Mouse (Mus musculus): ENCODE measurements around the gene Afdn. TPM values are rescaled to one million over a fixed set of nuclear protein-coding genes. Genes with fewer than 3 reads are reported as not detected.
A peak's percentile ranks its signal among the peaks of the same experiment; 100 is the strongest.
"Not testable (repeated sequence)": the region's sequence is repeated elsewhere in the genome, so short reads cannot be mapped to it uniquely, and the experiment has no call there.

The Afdn gene
- polyA plus RNA-seq, 1 experiment from 2014 or later: 56.5 TPM

DNA sequence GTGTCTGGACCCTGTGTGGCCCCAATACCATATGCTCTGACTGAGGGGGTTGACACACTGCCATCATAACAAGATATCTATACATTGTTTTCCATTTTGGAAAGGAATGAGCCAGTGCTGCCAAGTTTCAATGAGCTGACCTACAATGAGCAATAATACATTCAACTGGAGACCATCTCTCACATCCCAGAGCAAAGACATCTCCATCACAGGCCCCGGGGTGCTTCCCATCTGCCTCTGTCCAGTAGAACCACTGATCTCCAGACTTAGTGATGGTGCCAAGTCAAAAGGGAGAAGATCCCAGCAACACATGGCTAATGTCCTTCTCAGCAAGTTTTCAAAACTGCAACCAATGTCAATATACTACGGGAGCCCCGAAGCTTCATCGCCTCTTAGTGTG, 177.4 kb downstream of the Afdn start:
- H3K9ac ChIP-seq: no peak overlapping the region
- H3K27me3 ChIP-seq: no peaks in the 10 kb centered on the region
- H3K9me3 ChIP-seq: no peaks in the 10 kb centered on the region
- 96% methylated on average over 4 of the region's 4 CpGs for WGBS
- peaks cover 6% of the 10 kb centered on the region; the same call in 1 of the 2 replicates for H3K4me1 ChIP-seq
- no peaks in the 10 kb centered on the region for H3K36me3 ChIP-seq
- no peak overlapping the region for H3K4me3 ChIP-seq
- H3K27ac ChIP-seq: no peak overlapping the region
- no peak for ATAC-seq (ENCODE audit: low FRiP score, low read depth)
- no peak overlapping the region for H3K4me2 ChIP-seq (replicated peaks)

DNA sequence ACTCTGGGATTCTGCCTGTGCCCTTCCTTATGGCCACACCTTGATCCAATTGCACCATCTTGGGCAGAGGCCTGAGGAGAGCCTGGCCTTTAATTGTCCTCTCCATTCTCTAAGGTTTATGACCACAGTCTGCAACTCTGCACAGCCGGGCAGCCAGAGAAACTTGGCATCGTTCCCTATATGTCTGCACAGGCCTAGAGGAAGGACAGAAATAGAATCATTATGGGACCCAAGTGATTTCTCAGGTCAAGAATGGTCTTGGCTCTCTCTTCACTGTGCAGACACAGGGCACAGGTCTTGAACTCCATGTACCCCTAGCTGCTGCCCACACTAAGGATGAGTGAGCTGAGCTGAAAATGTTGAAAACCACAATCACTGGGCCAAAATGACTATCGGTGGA, 178.3 kb downstream of the Afdn start:
- WGBS: 62% methylated on average over 3 of the region's 3 CpGs
- H3K4me1 ChIP-seq: peaks cover 6% of the 10 kb centered on the region; the same call in 1 of the 2 replicates
- no peak overlapping the region for H3K9ac ChIP-seq
- H3K4me3 ChIP-seq: no peak overlapping the region
- H3K4me2 ChIP-seq (replicated peaks): no peak overlapping the region
- 0 out of 2 replicates have a peak, but pooled peaks have one; percentile 24 for ATAC-seq (ENCODE audit: low FRiP score, low read depth)
- no peaks in the 10 kb centered on the region for H3K27me3 ChIP-seq
- no peaks in the 10 kb centered on the region for H3K9me3 ChIP-seq
- no peaks in the 10 kb centered on the region for H3K36me3 ChIP-seq
- H3K27ac ChIP-seq: no peak overlapping the region

DNA sequence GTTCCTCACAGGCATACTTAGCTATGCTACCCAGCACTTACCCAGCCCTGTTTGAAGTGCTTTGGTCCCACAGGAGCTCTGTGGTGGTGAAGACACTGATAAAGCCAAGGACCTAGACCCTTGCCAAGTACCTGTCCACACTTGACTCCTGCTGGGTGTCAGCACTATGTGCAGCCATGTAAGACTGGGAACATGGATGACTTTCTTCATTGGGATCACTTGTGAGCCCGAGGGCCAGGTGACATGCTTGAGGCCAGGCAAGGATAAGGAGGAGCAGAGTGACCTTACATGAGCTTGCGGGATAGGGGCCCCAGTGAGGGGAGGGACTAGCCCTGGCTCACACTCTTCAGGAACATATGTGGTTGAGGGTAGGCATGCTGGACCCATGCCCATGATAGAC, 178.9 kb downstream of the Afdn start:
- H3K4me3 ChIP-seq; H3K9me3 ChIP-seq; H3K4me1 ChIP-seq; H3K4me2 ChIP-seq (replicated peaks); H3K27ac ChIP-seq; ATAC-seq (ENCODE audit: low FRiP score, low read depth); H3K27me3 ChIP-seq; H3K36me3 ChIP-seq; H3K9ac ChIP-seq: not testable (repeated sequence)
- 87% methylated on average over 2 of the region's 2 CpGs for WGBS

DNA sequence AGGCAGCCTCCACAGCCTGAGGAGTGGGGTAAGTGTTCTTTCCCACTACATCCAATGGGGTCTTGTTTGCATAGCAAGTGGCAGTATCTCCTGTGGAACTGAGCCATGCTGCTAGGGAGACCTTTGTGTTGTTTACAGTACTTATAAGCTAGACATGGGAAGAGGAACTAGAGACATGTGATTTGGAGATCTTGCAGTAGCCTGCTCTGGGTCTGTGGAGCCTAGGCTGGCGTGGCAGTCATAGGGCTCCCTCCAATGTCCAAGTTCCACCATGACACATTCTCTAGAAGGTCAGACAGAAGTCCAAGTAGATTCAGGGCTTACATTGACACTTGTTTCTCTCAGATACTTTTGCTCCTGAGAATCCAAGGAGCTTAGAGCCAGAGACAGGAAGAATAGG, 180.1 kb downstream of the Afdn start:
- H3K9me3 ChIP-seq: no peaks in the 10 kb centered on the region
- no peak overlapping the region for H3K9ac ChIP-seq
- H3K27ac ChIP-seq: no peak overlapping the region
- H3K4me3 ChIP-seq: no peak overlapping the region
- H3K36me3 ChIP-seq: no peaks in the 10 kb centered on the region
- H3K4me2 ChIP-seq (replicated peaks): no peak overlapping the region
- WGBS: 74% methylated on average over 1 of the region's 1 CpGs
- H3K27me3 ChIP-seq: no peaks in the 10 kb centered on the region
- ATAC-seq (ENCODE audit: low FRiP score, low read depth): no peak
- H3K4me1 ChIP-seq: peaks cover 6% of the 10 kb centered on the region; the same call in 1 of the 2 replicates

DNA sequence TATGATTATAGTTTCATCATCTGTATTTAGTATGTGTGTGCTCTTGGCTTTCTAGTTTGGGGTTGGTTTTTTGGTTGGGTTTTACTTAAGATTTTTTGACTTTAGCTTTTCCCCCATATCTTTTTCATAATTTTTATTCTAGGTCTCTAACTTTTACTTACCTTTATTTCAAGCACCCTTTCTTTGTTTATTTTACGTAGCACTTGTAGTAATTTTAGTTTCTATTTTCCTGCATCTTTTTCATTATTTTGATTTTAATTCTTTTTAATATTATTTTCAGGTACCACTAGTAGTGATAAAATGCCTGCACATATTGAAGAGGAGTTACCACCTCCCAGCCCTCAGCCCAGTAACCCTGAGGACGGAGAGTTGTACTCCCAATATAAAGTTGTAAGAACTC, 187.7 kb downstream of the Afdn start, which contains the start of gene Gm7168:
Gene Gm7168 (plus strand): TSS at position 301 of the 400 bp plus-strand sequence.
- not testable (repeated sequence) for H3K36me3 ChIP-seq; H3K4me1 ChIP-seq; H3K27me3 ChIP-seq; H3K4me2 ChIP-seq (replicated peaks); H3K9ac ChIP-seq; H3K4me3 ChIP-seq; ATAC-seq (ENCODE audit: low FRiP score, low read depth); H3K27ac ChIP-seq; H3K9me3 ChIP-seq
- 75% methylated on average over 1 of the region's 2 CpGs for WGBS

DNA sequence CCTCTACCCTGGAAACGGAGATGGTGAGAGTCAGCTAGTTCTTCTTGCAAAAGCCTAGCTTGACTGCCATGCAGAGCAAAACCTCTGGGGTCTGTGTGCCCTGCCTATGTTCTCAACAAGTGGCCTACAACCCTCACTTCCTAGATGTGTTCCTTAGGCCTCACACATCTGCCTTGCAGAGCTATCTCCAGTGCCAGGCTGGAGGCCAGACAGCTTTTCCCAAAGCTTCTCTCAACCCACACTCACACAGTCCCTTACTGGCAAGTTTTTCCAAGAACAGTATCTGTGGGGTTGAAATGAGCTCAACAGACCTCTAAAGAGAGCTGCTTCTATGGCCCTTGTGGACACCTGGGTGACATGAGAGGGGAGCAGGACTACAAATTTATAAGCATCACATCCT, 191.2 kb downstream of the Afdn start:
- not testable (repeated sequence) for H3K9ac ChIP-seq; H3K27me3 ChIP-seq; ATAC-seq (ENCODE audit: low FRiP score, low read depth); H3K4me2 ChIP-seq (replicated peaks); H3K4me1 ChIP-seq; H3K36me3 ChIP-seq; H3K4me3 ChIP-seq; H3K9me3 ChIP-seq; H3K27ac ChIP-seq
- 74% methylated on average over 1 of the region's 1 CpGs for WGBS

Other genes with a start within 250 kb of the Afdn start
- gene Tcte2, start 1.3 kb downstream of the Afdn start, polyA plus RNA-seq (2015; fragmentation: Nextera tagmentation; extraction: Ambion mirVana): 5.4 and 5.6 TPM in 2 replicates
- gene Gm7168, start 187.8 kb downstream of the Afdn start, polyA plus RNA-seq (2015; fragmentation: Nextera tagmentation; extraction: Ambion mirVana): not detected in 2 replicates
- not detected in 2 replicates for gene Gm7356, start 243.2 kb downstream of the Afdn start, polyA plus RNA-seq (2015; fragmentation: Nextera tagmentation; extraction: Ambion mirVana)